11 mouse cellular contexts compared by ENCODE assay signal in genomic region chr4:130315771-130316527, GRCm38 (mm10). TPM values are rescaled to one million over a fixed set of nuclear protein-coding genes. Genes with fewer than 3 reads are reported as not detected.
DNase-seq lines count a peak whose midpoint lies in the region; TF ChIP-seq lines count a peak whose summit lies in the region.
"Had no signal": no experiment of that assay in that cellular context is flagged by ENCODE, and none has a peak within 500 bp of the region (broad histone marks: within the 10 kb centered on the region; RNA-seq: fewer than 3 reads in every experiment).

No protein-coding gene starts in this region.

- H3K4me3 ChIP-seq in spleen, adult 2 months (ENCODE audit: extremely low read depth, insufficient read depth, insufficient read length): no peak overlapping the region
- H3K4me3 ChIP-seq: forebrain, embryonic 10.5 days had no signal

- H3K36me3 ChIP-seq in spleen, adult 2 months (ENCODE audit: control insufficient read depth, insufficient read depth, low read length): peaks cover 5% of the 10 kb centered on the region

- H3K27me3 ChIP-seq in spleen, adult 2 months (ENCODE audit: control insufficient read depth, insufficient read depth, low read length): no peaks in the 10 kb centered on the region

- WGBS in spleen, adult 2 months: 86% methylated on average over 13 of the region's 13 CpGs

- 0 out of 2 replicates have a peak, but pooled peaks cover 2% of the 10 kb centered on the region for H3K4me1 ChIP-seq in spleen, adult 2 months (ENCODE audit: control insufficient read depth, insufficient read depth, insufficient read length)

- TF ChIP-seq CTCF in spleen, adult 2 months (IDR thresholded peaks at IDR 0.05; ENCODE audit: extremely low read depth, insufficient read depth, insufficient read length, insufficient replicate concordance): no peak

- peak; percentile 53 to 76 for DNase-seq in cerebellum, postnatal 25 days
- DNase-seq in cerebellum, adult 9-10 months: no peak
- DNase-seq in spleen, adult 2 months (ENCODE audit: low read depth in 1 of 2, low spot score in 2 of 2): no peak
- DNase-seq in spleen, postnatal 36 days (ENCODE audit: low spot score in 2 of 2): no peak
- DNase-seq in kidney, adult 9 months: peak; percentile 85
- DNase-seq in thymus, postnatal 36 days: no peak
- DNase-seq in embryo, embryonic 9.5 days (ENCODE audit: extremely low spot score): no peak
- DNase-seq in urinary bladder, postnatal 10 days (ENCODE audit: low spot score): no peak

- TF ChIP-seq POLR2A in spleen, adult 2 months (IDR thresholded peaks at IDR 0.05; ENCODE audit: low read depth, low read length): no peak

- 0 out of 2 replicates have a peak overlapping the region, but pooled peaks have one; percentile 15 for H3K27ac ChIP-seq in spleen, adult 2 months (ENCODE audit: insufficient read depth, low read length)
- H3K27ac ChIP-seq: forebrain, embryonic 10.5 days had no signal

RNA-seq across cellular contexts. Expression of gene Gm10570, which starts 7.5 kb away (rescaled TPM):
- not detected in 2 replicates for polyA plus RNA-seq in spleen, adult 2 months (2012; rRNA removed)
- polyA plus RNA-seq: forebrain, embryonic 10.5 days; liver, embryonic 16.5 days; testis, adult 2 months had no signal

RNA-seq across cellular contexts. Expression of gene Fabp3, which starts 7.6 kb away (rescaled TPM):
- 0.38 and 0.54 TPM in 2 replicates for polyA plus RNA-seq in spleen, adult 2 months (2012; rRNA removed)

RNA-seq across cellular contexts. Expression of gene Serinc2, which starts 36.9 kb away (rescaled TPM):
- polyA plus RNA-seq in spleen, adult 2 months (2012; rRNA removed): 0.85 and 1.5 TPM in 2 replicates

RNA-seq across cellular contexts. Expression of gene Zcchc17, which starts 43.8 kb away (rescaled TPM):
- 13.0 and 13.3 TPM in 2 replicates for polyA plus RNA-seq in spleen, adult 2 months (2012; rRNA removed)

RNA-seq across cellular contexts. Expression of gene Snrnp40, which starts 44.0 kb away (rescaled TPM):
- polyA plus RNA-seq in spleen, adult 2 months (2012; rRNA removed): 30.3 and 40.3 TPM in 2 replicates

Comparison
In these comparisons a context has a peak if more than half of its experiments do, and no peak if none do; other contexts are left out.
1. DNase-seq: peak in cerebellum, postnatal 25 days (2 of 2) and kidney, adult 9 months (single experiment); none in cerebellum, adult 9-10 months (single experiment), spleen, adult 2 months (0 of 2), spleen, postnatal 36 days (0 of 2), thymus, postnatal 36 days (0 of 2), embryo, embryonic 9.5 days (single experiment) and urinary bladder, postnatal 10 days (single experiment).